Mouse (Mus musculus): ENCODE results near the gene Edrf1. TPM values are rescaled to one million over a fixed set of nuclear protein-coding genes. Genes with fewer than 3 reads are reported as not detected.

The Edrf1 gene
- 10 to 100 TPM; 23.7 to 26.8 TPM for polyA plus RNA-seq (2017; shearing (Covaris generic))

GRCm38 (mm10) chr7:133637361-133638305, at the start of gene Edrf1:
Gene Edrf1, plus strand, starts transcription at chr7:133637543.

GRCm38 (mm10) chr7:133602058-133602457, 35.3 kb upstream of the Edrf1 start, which contains the start of gene Tex36:
Gene Tex36, minus strand, starts transcription at chr7:133602158.

GRCm38 (mm10) chr7:133679961-133680360, 42.6 kb downstream of the Edrf1 start, which contains the start of gene Mmp21:
Gene Mmp21, minus strand, starts transcription at chr7:133680061.

Other genes with a start within 250 kb of the Edrf1 start
- not detected for gene Tex36, start 35.4 kb upstream of the Edrf1 start, polyA plus RNA-seq (2017; shearing (Covaris generic))
- under 1 TPM; 0.06 to 0.14 TPM for gene Mmp21, start 42.5 kb downstream of the Edrf1 start, polyA plus RNA-seq (2017; shearing (Covaris generic))
- gene Bccip, start 71.8 kb downstream of the Edrf1 start, polyA plus RNA-seq (2017; shearing (Covaris generic)) = 100 to 1,000 TPM; 149 to 196 TPM
- 10 to 100 TPM; 22.2 to 33.5 TPM for gene Uros, start 72.5 kb downstream of the Edrf1 start, polyA plus RNA-seq (2017; shearing (Covaris generic))
- under 1 TPM in 1 of 2 experiments, not detected in 1; 0.88 TPM for gene Fank1, start 139.3 kb downstream of the Edrf1 start, polyA plus RNA-seq (2017; shearing (Covaris generic))
- gene Dhx32, start 145.2 kb downstream of the Edrf1 start, polyA plus RNA-seq (2017; shearing (Covaris generic)) = 10 to 100 TPM; 21.2 to 24.9 TPM